Mouse (Mus musculus): ENCODE results near the gene Adarb1. TPM values are rescaled to one million over a fixed set of nuclear protein-coding genes. Genes with fewer than 3 reads are reported as not detected.
"Not testable (repeated sequence)": the region's sequence is repeated elsewhere in the genome, so short reads cannot be mapped to it uniquely, and the experiment has no call there.

Gene Adarb1
- total RNA-seq, 4 experiments from 2014 or later: 12.4 to 17.7 (median 16.4) TPM

DNA sequence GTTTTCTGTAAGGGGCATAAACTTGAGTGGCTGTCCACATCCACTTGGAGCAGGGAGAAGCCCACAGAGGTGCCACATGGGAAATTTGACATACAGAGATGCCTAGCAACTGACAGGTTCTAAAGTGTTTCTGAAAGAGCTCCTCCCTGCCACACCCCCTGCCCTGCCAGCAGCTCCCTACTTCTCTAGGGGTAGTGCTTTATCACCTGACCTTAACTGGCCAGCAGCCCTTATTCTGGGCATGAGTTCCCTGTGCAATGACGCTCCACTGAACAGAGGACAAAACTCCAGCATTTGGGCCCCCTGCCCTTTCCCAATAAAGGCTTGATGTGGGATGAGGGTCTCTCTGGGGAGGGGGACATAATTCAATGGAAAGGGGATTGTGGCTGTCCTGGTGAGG lies 97.1 kb downstream of the Adarb1 start:
- DNase-seq (ENCODE audit: low spot score): no peak

DNA sequence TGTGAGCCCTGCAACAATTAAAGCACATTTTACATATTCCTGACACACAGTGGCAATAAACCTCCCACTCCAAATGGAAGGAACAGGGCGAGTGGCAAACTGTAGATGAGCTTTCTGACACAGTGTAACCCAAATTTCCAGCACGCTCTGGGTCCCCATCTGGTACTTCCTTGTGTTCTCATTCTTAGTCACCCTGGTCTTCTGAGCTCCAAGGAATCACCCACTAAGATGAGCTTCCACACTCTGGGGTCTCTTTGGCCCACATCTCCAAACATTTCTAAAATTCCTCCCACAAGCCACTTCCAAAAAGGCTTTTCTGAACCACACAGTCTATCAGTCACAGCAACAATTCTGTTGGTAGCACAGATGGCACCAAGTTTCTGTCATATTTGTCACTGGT lies 102.4 kb downstream of the Adarb1 start:
- no peak for DNase-seq (ENCODE audit: low spot score)

- no peak for DNase-seq (ENCODE audit: low spot score)
Measured at GRCm38 (mm10) chr10:77314711-77315266, 103.3 kb downstream of the Adarb1 start.

DNA sequence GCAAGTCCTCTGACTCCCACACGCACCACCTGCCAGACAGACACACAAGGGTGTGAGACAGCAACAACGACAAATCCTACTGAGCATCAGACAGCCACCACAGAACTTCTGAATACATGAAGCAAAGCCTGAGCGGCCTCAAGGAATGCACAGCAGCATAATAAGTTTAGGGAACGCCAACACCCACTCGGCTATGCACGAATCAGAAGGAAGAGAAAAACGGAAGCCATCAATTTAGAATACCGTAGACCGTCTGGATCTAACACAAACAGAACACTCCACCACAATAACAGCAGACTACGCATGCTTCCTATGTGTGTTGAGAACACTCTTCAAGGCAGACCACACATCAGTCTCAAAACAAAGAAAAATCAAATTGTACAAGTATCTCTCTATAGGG lies 109.1 kb downstream of the Adarb1 start:
- no peak for DNase-seq (ENCODE audit: low spot score)

DNA sequence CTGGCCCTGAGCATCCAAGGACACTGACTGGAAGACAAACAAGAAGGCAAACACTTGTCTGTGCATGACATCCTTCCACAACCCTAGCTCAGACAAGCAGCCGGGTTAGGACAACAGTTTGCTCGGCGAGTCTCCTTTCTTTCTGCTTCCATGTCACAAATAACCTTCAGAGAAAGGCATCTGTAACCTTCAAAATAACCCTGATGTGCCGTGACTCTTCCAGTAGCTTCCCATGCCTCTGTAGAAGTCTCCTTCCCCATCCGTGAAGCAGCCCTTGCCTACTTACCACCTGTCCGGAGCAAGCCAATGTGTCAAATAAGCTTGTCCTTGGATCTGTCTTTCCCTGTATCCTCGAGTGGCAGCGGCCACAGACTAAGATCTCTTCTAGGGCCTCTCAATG lies 112.3 kb downstream of the Adarb1 start:
- DNase-seq (ENCODE audit: low spot score): no peak

- DNase-seq (ENCODE audit: low spot score): no peak
Measured at GRCm38 (mm10) chr10:77304840-77305533, 113.1 kb downstream of the Adarb1 start.

GRCm38 (mm10) chr10:77304362-77304761 lies 113.7 kb downstream of the Adarb1 start:
- no peak for DNase-seq (ENCODE audit: low spot score)

DNA sequence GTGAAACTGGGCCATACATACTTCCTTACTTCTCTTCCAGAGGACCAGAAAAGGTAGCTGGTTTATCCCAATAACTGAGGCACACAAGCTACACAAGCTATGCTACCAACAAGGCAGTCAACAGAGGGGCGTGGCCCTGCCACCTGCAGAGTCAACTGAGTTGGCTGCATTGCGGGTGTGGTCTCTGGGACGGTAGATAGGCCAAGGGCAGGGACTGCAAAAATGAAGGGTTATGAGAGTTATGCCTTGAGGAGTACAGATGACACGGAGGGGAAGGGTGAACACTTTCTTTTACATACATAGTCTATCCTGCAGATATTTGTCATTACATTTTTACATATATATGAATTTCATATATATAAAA lies 117.2 kb downstream of the Adarb1 start:
- no peak for DNase-seq (ENCODE audit: low spot score)

GRCm38 (mm10) chr10:77300237-77300933 lies 117.7 kb downstream of the Adarb1 start:
- no peak for DNase-seq (ENCODE audit: low spot score)

DNA sequence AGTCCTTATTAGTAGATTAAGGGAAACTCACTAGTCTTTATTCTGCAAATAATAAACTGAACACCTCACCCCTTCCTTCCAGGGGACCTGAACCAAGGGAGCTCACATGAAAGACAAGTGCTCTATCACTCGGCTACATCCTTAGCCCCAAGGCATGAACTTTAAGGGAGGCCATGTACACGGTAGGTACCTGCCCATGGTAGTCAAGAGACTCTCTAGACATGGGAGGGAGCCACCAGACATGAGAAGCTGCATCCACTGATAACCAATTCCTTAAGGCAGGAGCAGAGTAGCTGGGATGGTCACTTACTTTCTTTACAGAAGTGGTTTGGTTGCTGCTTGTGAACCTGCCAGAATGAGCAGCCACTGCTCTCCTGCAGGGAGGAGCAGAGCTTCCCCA lies 118.9 kb downstream of the Adarb1 start:
- DNase-seq (ENCODE audit: low spot score): no peak

- no peak for DNase-seq (ENCODE audit: low spot score)
Measured at GRCm38 (mm10) chr10:77298621-77299020, 119.4 kb downstream of the Adarb1 start.

DNA sequence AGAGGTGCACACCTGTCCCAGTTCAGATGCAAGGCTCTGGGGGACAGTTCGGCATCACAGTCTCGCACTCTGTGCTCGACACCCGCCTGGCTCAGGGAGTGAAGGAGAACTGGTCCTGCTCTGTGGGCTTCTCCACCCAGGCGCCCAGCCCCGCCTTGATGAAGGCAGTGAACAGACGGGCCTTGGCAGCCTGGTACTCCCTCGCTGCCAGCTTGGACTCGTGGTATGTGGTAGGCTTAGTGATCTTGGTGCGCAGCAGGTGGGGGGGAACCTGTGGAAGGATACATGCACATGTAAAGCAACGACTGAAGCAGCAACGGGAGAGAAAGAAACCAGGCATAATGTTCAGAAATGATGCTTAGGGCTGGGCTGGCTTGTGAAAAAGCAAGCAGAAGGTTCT lies 123.4 kb downstream of the Adarb1 start:
- no peak for DNase-seq (ENCODE audit: low spot score)

- DNase-seq (ENCODE audit: low spot score): no peak
Measured at GRCm38 (mm10) chr10:77290624-77291366, 127.3 kb downstream of the Adarb1 start.

DNA sequence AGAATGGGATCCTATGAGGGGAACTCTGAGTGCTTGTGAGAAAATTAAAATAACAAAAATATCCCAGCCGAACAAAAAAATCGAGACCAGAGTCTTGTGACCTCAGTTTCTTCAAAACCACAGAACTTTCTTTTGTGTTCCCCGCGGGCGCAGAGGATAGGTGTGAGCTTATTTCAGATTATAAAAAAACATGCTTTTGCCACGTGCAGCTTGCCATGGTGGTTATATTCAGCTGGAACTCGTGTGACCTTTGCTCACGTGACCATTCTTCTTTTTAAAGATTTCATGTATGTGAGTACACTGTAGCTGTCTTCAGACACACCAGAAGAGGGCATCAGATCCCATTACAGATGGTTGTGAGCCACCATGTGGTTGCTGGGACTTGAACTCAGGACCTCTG lies 128.5 kb downstream of the Adarb1 start:
- DNase-seq (ENCODE audit: low spot score): no peak

DNA sequence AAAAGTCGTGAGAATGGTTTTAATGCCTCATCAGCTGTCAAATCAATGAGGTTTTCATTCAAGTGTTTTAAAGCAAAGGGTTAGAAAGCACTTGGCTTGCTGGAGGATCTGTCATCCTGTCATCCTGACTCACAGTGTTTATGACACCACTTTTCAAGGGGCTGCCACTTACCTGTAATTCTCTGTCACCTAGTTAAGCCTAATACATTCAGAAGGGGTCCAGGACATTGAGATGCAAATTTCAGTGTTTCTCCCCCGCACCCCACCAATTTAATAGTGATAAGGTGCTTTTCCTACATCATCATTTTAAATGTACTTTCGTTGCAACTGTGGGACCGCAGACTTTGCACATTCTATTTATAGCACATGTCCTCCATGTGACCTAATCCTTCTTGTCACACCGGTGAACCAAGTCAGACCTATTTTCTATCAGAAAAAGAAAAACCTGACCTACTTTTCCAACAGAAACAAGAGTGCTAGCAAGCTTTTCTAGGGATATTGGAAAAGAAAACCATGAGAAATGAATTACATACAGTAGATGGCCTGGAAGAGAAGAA lies 129.4 kb downstream of the Adarb1 start:
- DNase-seq (ENCODE audit: low spot score): no peak

GRCm38 (mm10) chr10:77287626-77288025 lies 130.4 kb downstream of the Adarb1 start:
- no peak for DNase-seq (ENCODE audit: low spot score)

GRCm38 (mm10) chr10:77284832-77285231 lies 133.2 kb downstream of the Adarb1 start:
- DNase-seq (ENCODE audit: low spot score): no peak

GRCm38 (mm10) chr10:77282822-77283221 lies 135.2 kb downstream of the Adarb1 start:
- DNase-seq (ENCODE audit: low spot score): peak; percentile 74

DNA sequence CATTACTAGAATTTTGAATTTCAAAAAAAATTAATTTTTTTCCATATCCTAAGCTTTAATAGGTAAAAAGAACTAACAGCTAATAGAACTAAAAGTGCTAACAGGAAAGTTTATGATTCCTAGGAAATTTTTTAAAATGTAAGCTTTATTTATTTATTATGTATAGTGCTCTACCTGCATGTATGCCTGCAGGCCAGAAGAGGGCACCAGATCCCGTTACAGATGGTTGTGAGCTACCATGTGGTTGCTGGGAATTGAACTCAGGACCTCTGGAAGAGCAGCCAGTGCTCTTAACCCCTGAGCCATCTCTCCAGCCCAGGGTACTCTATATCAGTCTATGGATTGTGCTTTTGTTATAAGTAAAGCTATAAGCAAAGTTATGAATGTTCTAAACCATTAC lies 136.0 kb downstream of the Adarb1 start:
- not testable (repeated sequence) for DNase-seq (ENCODE audit: low spot score)

- DNase-seq (ENCODE audit: low spot score): no peak
Measured at GRCm38 (mm10) chr10:77273798-77274197, 144.3 kb downstream of the Adarb1 start.

DNA sequence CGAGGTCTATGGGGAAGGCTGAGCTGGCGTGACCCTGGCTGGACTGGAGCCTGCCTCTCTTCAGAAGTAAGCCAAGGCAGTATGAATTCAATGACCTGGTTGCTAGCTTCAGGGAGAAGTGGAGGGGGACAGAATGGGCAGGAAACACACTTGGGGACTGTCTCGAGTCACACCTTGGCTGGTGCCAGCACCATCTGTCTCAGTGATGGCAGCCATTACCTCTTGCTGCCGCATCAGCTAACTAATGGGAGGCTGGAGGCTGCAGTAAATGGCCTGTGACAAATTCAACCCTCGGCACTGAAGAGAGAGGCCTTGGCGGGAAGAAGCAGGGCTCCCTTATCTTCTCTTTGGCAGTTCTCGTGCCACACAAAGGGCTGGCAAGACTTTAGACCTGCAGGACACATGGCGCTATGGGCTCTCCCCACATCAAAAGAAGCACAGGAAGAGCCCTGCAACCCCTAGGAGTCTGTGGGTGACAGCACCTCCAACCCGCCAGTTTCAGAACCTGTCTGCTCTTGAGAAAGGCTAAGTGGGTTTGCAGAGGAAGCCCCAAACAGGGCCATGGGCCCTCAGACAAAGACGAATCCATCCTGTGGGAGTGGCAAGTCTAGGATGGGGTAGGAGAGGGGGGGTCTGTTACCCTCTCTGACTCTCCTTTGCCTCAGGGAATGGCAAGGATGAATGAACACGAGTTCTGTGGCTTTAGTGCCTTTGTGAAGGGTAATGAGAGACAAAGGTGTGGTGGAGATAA lies 144.9 kb downstream of the Adarb1 start:
- no peak for DNase-seq (ENCODE audit: low spot score)

Data from heart, adult 8-10 months (tissue).